ENCODE assay signal across 26 mouse cellular contexts in the genomic region with DNA sequence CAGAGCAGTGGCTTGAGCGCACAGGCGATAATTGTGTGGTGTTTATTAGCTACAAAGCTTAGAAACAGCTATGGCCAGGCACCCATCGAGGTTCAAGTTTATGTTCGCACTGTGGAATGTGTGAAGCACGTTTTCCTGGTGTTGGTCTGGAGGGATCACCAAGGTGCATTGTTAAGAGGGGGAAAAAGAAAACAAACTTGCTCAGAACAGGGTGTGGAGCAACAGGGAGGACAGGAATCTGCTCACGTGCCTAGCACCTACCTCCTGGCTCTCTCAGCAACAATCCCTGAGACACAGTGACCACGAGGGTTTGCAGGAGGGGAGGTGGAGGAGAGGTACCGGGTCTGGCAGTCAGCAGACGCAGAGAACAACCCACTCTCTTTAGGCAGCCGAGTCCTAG. TPM values are rescaled to one million over a fixed set of nuclear protein-coding genes. Genes with fewer than 3 reads are reported as not detected.
DNase-seq lines count a peak whose midpoint lies in the region; ATAC-seq and TF ChIP-seq lines count a peak whose summit lies in the region.
"Had no signal": no experiment of that assay in that cellular context is flagged by ENCODE, and none has a peak within 500 bp of the region (broad histone marks: within the 10 kb centered on the region; RNA-seq: fewer than 3 reads in every experiment).

No protein-coding gene starts in this region.

- no peaks in the 10 kb centered on the region for H3K9me3 ChIP-seq in lung, embryonic 15.5 days
- no peaks in the 10 kb centered on the region for H3K9me3 ChIP-seq in lung, postnatal 0 days (ENCODE audit: low read length)
- H3K9me3 ChIP-seq: embryonic facial prominence, embryonic 12.5 days; embryonic facial prominence, embryonic 15.5 days; G1E; heart, embryonic 12.5 days; heart, embryonic 15.5 days had no signal

- no peak overlapping the region for H3K4me3 ChIP-seq in lung, embryonic 15.5 days
- H3K4me3 ChIP-seq in lung, postnatal 0 days (ENCODE audit: low read depth, low read length), result no peak overlapping the region
- no peak overlapping the region for H3K4me3 ChIP-seq in left cerebral cortex, adult 2 months
- H3K4me3 ChIP-seq: embryonic facial prominence, embryonic 12.5 days; embryonic facial prominence, embryonic 15.5 days; heart, embryonic 12.5 days; heart, embryonic 15.5 days had no signal

- ATAC-seq in lung, embryonic 15.5 days (ENCODE audit: borderline replicate concordance, extremely low read depth, low FRiP score, low TSS enrichment), result no peak
- peak; percentile 87 for ATAC-seq in lung, postnatal 0 days
- ATAC-seq: forebrain, embryonic 14.5 days; forebrain, postnatal 0 days; Patski had no signal

- H3K36me3 ChIP-seq in lung, embryonic 15.5 days, result no peaks in the 10 kb centered on the region
- no peaks in the 10 kb centered on the region for H3K36me3 ChIP-seq in lung, postnatal 0 days (ENCODE audit: insufficient read depth, low read length)
- H3K36me3 ChIP-seq: embryonic facial prominence, embryonic 12.5 days; embryonic facial prominence, embryonic 15.5 days; G1E; heart, embryonic 12.5 days; heart, embryonic 15.5 days had no signal

- TF ChIP-seq EP300 in lung, postnatal 0 days (IDR thresholded peaks at IDR 0.05), result peak; percentile 71

- no peak overlapping the region for H3K9ac ChIP-seq in lung, embryonic 15.5 days
- H3K9ac ChIP-seq in lung, postnatal 0 days (replicated peaks; ENCODE audit: low read depth), result no peak overlapping the region
- H3K9ac ChIP-seq: embryonic facial prominence, embryonic 12.5 days; embryonic facial prominence, embryonic 15.5 days; forebrain, postnatal 0 days; heart, embryonic 12.5 days; heart, embryonic 15.5 days; hindbrain, embryonic 14.5 days had no signal

- TF ChIP-seq CTCF in lung, postnatal 0 days (IDR thresholded peaks at IDR 0.05), result no peak
- no peak for TF ChIP-seq CTCF in left cerebral cortex, adult 2 months (IDR thresholded peaks at IDR 0.05)

- peaks cover 3% of the 10 kb centered on the region; the same call in 1 of the 2 replicates for H3K27me3 ChIP-seq in lung, embryonic 15.5 days
- 0 out of 2 replicates have a peak, but pooled peaks cover 3% of the 10 kb centered on the region for H3K27me3 ChIP-seq in lung, postnatal 0 days (replicated peaks; ENCODE audit: insufficient read depth, low read length)
- H3K27me3 ChIP-seq: embryonic facial prominence, embryonic 15.5 days; Patski had no signal

- WGBS in lung, embryonic 15.5 days, result 48% methylated on average over 10 of the region's 10 CpGs
- WGBS in lung, postnatal 0 days, result 39% methylated on average over 10 of the region's 10 CpGs

- peaks cover 32% of the 10 kb centered on the region for H3K4me1 ChIP-seq in lung, embryonic 15.5 days
- H3K4me1 ChIP-seq in lung, postnatal 0 days (ENCODE audit: insufficient read depth, low read depth, low read length), result peaks cover 3% of the 10 kb centered on the region; the same call in 1 of the 2 replicates
- H3K4me1 ChIP-seq: embryonic facial prominence, embryonic 12.5 days had no signal

- peak overlapping the region; percentile 35; the same call in 1 of the 2 replicates for H3K27ac ChIP-seq in lung, embryonic 15.5 days
- H3K27ac ChIP-seq in lung, postnatal 0 days (ENCODE audit: low read length), result peak overlapping the region; percentile 60
- H3K27ac ChIP-seq in left cerebral cortex, adult 2 months, result no peak overlapping the region
- H3K27ac ChIP-seq: embryonic facial prominence, embryonic 12.5 days; embryonic facial prominence, embryonic 15.5 days; heart, embryonic 15.5 days; hindbrain, embryonic 14.5 days had no signal

- intact Hi-C loops in left cerebral cortex, adult 2 months (cut with DNase I), result loop anchor here (5.0 kb wide), 1 partner anchor 111 kb away; no protein-coding TSS in a partner anchor
- intact Hi-C loops in left cerebral cortex, postnatal 36 days (cut with DNase I), result loop anchor here (10.0 kb wide), 1 partner anchor 359 kb away; the partner anchor contains the start of gene Snai1

- peak; percentile 70 to 85 for DNase-seq in lung, adult 18-20 months
- no peak for DNase-seq in lung, postnatal 10 days
- peak; percentile 90 for DNase-seq in lung, postnatal 0 days (ENCODE audit: low spot score)
- peak; percentile 31 to 64 for DNase-seq in lung, postnatal 4 days
- no peak for DNase-seq in left cerebral cortex, adult 2 months (ENCODE audit: extremely low spot score in 1 of 2, low spot score in 2 of 2)
- DNase-seq in left cerebral cortex, postnatal 36 days (ENCODE audit: low spot score in 2 of 2), result no peak
- DNase-seq: adrenal gland, postnatal 10 days; adrenal gland, postnatal 36 days; B cell, adult 2 months; cerebellum, adult 18-20 months; cerebellum, adult 9-10 months; cerebellum, postnatal 25 days; forebrain, postnatal 0 days; gastrocnemius, postnatal 25 days; heart, adult 18-20 months; heart, postnatal 10 days; heart, postnatal 4 days had no signal

- H3K4me2 ChIP-seq in lung, embryonic 15.5 days, result no peak overlapping the region
- H3K4me2 ChIP-seq in lung, postnatal 0 days (replicated peaks; ENCODE audit: low read depth, low read length), result no peak overlapping the region
- H3K4me2 ChIP-seq: embryonic facial prominence, embryonic 12.5 days; embryonic facial prominence, embryonic 15.5 days; heart, embryonic 12.5 days; heart, embryonic 15.5 days; hindbrain, embryonic 14.5 days had no signal

RNA-seq across cellular contexts. Expression of gene Ptpn1, which starts 38.2 kb away (rescaled TPM):
- 65.8 and 74.4 TPM in 2 replicates for polyA plus RNA-seq in lung, embryonic 15.5 days (2015; fragmentation: Nextera tagmentation; extraction: Ambion mirVana)
- polyA plus RNA-seq in lung, postnatal 0 days (2015; fragmentation: Nextera tagmentation; extraction: Ambion mirVana), result 81.2 and 94.5 TPM in 2 replicates
- total RNA-seq in left cerebral cortex, adult 2 months (2021), result 10 to 100 TPM; 52.0 to 69.0 TPM
- total RNA-seq in left cerebral cortex, postnatal 36 days (2021), result 10 to 100 TPM; 50.7 to 55.3 TPM

Comparison
In these comparisons a context has a peak if more than half of its experiments do, and no peak if none do; other contexts are left out.
1. DNase-seq: peak in lung, adult 18-20 months (2 of 2), lung, postnatal 0 days (single experiment) and lung, postnatal 4 days (2 of 2); none in lung, postnatal 10 days (single experiment), left cerebral cortex, adult 2 months (0 of 2) and left cerebral cortex, postnatal 36 days (0 of 2).